Mouse (Mus musculus) bone marrow macrophage, adult 2 months (primary cell): ENCODE data around the gene Theg. TPM values are rescaled to one million over a fixed set of nuclear protein-coding genes. Genes with fewer than 3 reads are reported as not detected.

Experiments
- H3K27ac ChIP-seq: 2 replicates; pipeline ENCODE4 v1.5.1; 2012; ENCODE audit warnings: low read depth, low read length; ENCODE audit not compliant: insufficient read depth
- H3K4me1 ChIP-seq: 2 replicates; pipeline ENCODE4 v1.6.1; 2012; ENCODE audit warnings: low read length; ENCODE audit not compliant: control insufficient read depth, insufficient read depth
- H3K4me3 ChIP-seq: 2 replicates; pipeline ENCODE4 v1.5.1; 2012; ENCODE audit warnings: mild to moderate bottlenecking, low read length, moderate library complexity; ENCODE audit not compliant: insufficient read depth
- CTCF ChIP-seq: IDR thresholded peaks from 2 replicates; pipeline ENCODE4 v1.5.1; 2012; ENCODE audit warnings: low read depth, mild to moderate bottlenecking, low read length, moderate library complexity
- POLR2A ChIP-seq: IDR thresholded peaks from 2 replicates; pipeline ENCODE4 v1.6.1; 2012; ENCODE audit warnings: mild to moderate bottlenecking, low read depth, low read length, borderline replicate concordance
- polyA plus RNA-seq: library from polyadenylated mRNA; stranded (reverse); fragments of >200 nt; gene quantifications from 2 replicates; pipeline ENCODE4 v1.2.4, GENCODE M21; 2012; ENCODE audit not compliant: missing spikeins, insufficient read depth, insufficient read length

Gene Theg
- polyA plus RNA-seq, 1 experiment = not detected

GRCm38 (mm10) chr10:79580811-79581210 lies 6.3 kb downstream of the Theg start:
- Histone ChIP-seq H3K4me1 (no peaks in the 10 kb centered on the region), H3K4me3 (no peak overlapping the region), H3K27ac (no peak overlapping the region)
- TF ChIP-seq POLR2A = no peak
- TF ChIP-seq CTCF = peak; percentile 68; the same call in 1 of the 2 replicates

GRCm38 (mm10) chr10:79580356-79580755 lies 6.8 kb downstream of the Theg start:
- Histone ChIP-seq H3K4me3 (no peak overlapping the region), H3K27ac (no peak overlapping the region), H3K4me1 (no peaks in the 10 kb centered on the region)
- no peak for TF ChIP-seq POLR2A
- no peak for TF ChIP-seq CTCF

- Histone ChIP-seq H3K27ac (no peak overlapping the region), H3K4me1 (no peaks in the 10 kb centered on the region), H3K4me3 (no peak overlapping the region)
- no peak for TF ChIP-seq CTCF
- no peak for TF ChIP-seq POLR2A
Observed at GRCm38 (mm10) chr10:79579781-79580180, 7.3 kb downstream of the Theg start.

DNA sequence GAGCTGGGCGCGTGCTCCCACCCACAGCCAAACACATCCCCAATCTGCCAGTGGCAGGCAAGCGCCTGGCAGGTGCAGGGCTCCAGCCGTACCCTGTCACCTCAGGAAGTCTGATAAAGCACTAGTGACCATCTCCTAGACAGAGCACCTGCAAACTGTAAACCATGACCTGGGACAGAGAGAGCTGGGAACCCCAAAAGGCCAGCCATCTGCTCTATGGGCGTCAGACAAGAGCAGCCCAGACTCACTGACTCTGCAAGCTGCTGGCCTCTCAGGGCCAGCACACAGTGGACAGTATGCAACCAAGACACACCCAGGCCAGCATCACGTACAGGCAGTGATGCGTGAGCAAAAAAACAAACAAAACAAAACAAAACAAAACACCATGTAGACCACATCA lies 8.2 kb downstream of the Theg start:
- Histone ChIP-seq H3K4me1 (no peaks in the 10 kb centered on the region), H3K4me3 (no peak overlapping the region), H3K27ac (no peak overlapping the region)
- TF ChIP-seq CTCF (no peak), POLR2A (no peak)

- no peak for TF ChIP-seq CTCF
- TF ChIP-seq POLR2A = no peak
Observed at GRCm38 (mm10) chr10:79578276-79578675, 8.9 kb downstream of the Theg start.

DNA sequence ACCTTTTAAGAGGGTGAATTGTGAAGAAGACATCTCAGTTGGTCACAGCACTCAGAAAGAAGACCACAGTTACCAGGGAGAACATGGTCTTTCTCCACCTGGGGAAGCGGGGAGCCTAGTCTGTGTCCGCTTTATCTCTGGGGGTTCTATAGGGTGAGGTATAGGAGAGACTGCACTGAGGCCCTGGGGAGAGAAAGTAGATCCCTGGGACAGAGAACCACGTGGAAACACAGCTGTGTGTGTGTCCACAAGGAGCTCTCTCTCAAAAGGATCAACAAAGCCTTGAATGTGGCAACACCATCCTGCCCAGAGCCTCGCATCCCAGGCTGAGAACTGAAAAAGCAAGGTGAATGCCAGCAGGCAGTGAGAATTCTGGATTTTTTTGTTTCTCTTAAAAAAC lies 9.8 kb downstream of the Theg start:
- H3K4me1 ChIP-seq = no peaks in the 10 kb centered on the region
- no peak for TF ChIP-seq CTCF
- H3K27ac ChIP-seq = no peak overlapping the region
- no peak overlapping the region for H3K4me3 ChIP-seq

More at GRCm38 (mm10) chr10:79578276-79578675, 8.9 kb downstream of the Theg start:
- H3K4me3 ChIP-seq = no peak overlapping the region
- H3K27ac ChIP-seq = no peak overlapping the region
- no peaks in the 10 kb centered on the region for H3K4me1 ChIP-seq

DNA sequence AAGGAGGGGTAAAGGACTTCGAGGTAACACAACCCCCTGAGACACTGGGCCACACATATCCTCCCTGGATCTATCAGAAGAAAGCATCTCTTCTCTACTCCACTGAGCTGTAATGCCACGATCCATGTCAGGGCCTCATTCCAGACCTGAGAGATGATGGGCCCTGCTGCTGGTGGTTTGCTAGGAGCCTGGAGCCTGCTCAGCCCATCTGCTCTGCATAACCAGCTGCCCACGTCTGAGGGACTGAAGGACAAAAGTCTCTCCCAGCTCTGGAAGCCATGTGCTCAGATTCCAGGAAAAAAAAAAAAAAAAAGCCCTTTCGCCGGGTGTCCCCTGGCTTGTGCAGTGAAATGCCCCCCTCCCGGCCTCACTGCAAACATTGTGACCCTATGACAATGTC lies 11.4 kb downstream of the Theg start:
- Histone ChIP-seq H3K4me3 (no peak overlapping the region), H3K4me1 (no peaks in the 10 kb centered on the region), H3K27ac (no peak overlapping the region)
- TF ChIP-seq CTCF (no peak), POLR2A (no peak)

DNA sequence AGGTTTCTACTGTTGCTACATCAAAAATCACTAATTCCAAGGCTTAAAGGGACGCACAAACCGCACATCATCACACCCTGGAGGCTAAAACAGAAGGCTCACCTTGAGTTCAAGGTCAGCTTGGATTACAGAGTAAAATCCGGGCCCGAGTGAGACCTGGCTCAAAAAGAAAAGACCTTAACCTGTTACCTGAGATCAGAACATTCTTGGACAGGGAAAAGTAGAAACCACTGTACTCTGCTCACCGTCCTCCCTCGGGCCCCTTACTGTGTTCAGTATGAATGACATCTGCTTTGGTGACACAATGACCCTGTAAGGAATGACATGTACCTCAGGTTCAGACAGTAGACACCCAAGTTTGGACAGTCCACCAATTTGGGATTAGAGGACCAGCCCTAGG lies 12.3 kb downstream of the Theg start:
- Histone ChIP-seq H3K4me3 (no peak overlapping the region), H3K4me1 (no peaks in the 10 kb centered on the region), H3K27ac (no peak overlapping the region)
- TF ChIP-seq POLR2A (no peak), CTCF (no peak)

DNA sequence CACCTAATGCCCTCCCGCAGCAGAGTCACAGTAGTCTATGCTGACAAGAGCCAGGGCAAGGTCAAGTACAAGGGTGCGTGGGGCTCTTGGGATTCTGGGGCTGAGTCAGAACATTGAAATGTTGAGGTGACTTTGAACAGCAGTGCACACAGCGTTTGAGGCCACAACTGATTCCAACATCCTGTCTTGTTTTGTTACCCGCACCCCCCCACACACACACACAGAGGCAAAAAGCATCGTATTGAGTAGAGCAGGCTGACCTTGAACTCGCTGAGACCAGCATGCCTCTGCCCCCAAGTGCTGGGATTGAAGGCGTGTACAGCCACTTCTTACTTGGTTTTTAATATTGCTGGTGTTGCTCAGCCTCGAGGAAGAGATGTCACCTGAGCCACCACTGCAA lies 12.8 kb downstream of the Theg start:
- TF ChIP-seq CTCF (no peak), POLR2A (no peak)
- Histone ChIP-seq H3K27ac (no peak overlapping the region), H3K4me1 (no peaks in the 10 kb centered on the region), H3K4me3 (no peak overlapping the region)

GRCm38 (mm10) chr10:79573611-79574010 lies 13.5 kb downstream of the Theg start:
- Histone ChIP-seq H3K4me3 (no peak overlapping the region), H3K4me1 (no peaks in the 10 kb centered on the region)
- TF ChIP-seq CTCF (no peak), POLR2A (no peak)

DNA sequence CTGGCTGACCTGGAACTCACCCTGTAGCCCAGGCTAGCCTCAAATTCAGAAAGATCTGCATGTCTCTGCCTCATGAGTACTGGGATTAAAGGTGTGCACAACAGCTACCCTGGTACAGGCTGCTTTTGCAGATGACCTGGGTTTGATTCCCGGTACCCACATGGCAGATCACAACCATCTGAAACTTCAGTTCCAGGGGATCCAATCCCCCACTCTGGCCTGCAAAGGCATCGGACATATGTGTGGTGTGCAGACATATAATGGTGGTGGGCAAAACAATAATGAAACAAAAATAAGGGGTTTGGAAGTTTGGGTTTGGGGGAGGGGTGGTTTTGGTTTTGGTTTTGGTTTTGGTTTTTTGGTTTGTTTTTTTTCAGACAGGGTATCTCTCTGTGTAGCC lies 15.8 kb downstream of the Theg start:
- Histone ChIP-seq H3K4me3 (no peak overlapping the region), H3K4me1 (no peaks in the 10 kb centered on the region), H3K27ac (no peak overlapping the region)
- no peak for TF ChIP-seq POLR2A
- TF ChIP-seq CTCF = no peak

More at GRCm38 (mm10) chr10:79573611-79574010, 13.5 kb downstream of the Theg start:
- no peak overlapping the region for H3K27ac ChIP-seq
